Mouse (Mus musculus) T-helper 2 cell (primary cell): ENCODE measurements at regions not wholly inside any gene's neighbourhood (a gene's known extent, or its start where the extent isn't known, plus 50 kb on each side); places are given as distances from the start of the nearest gene placed in this dataset.

Source experiments
- in situ Hi-C: fragments of 300-600 bp; cut with MboI, MseI; formaldehyde crosslinking; loops from one replicate; pipeline ENCODE4 v1.15.1; 2025; ENCODE audit warnings: high pct_unique_total_duplicates

- in situ Hi-C loops, result no loop called here
Measured at GRCm38 (mm10) chrX:92981141-92981540, 305.1 kb upstream of the Arx start.

GRCm38 (mm10) chrX:93002236-93002976 lies 283.8 kb upstream of the Arx start:
- in situ Hi-C loops, result no loop called here

GRCm38 (mm10) chrX:93006681-93007080 lies 279.6 kb upstream of the Arx start:
- in situ Hi-C loops, result no loop called here

GRCm38 (mm10) chrX:93011578-93011977 lies 274.7 kb upstream of the Arx start:
- in situ Hi-C loops, result no loop called here

GRCm38 (mm10) chrX:93016391-93016790 lies 269.9 kb upstream of the Arx start:
- in situ Hi-C loops, result no loop called here

- in situ Hi-C loops, result no loop called here
Measured at GRCm38 (mm10) chrX:93041096-93041495, 245.1 kb upstream of the Arx start.

- in situ Hi-C loops, result no loop called here
Measured at GRCm38 (mm10) chrX:93042736-93043135, 243.5 kb upstream of the Arx start.

GRCm38 (mm10) chrX:93048967-93049754 lies 237.1 kb upstream of the Arx start:
- in situ Hi-C loops, result loop anchor here (5.0 kb wide), 1 partner anchor 383 kb away; no protein-coding TSS in a partner anchor

GRCm38 (mm10) chrX:93049755-93050143 lies 236.5 kb upstream of the Arx start:
- in situ Hi-C loops, result loop anchor here (5.0 kb wide), 1 partner anchor 383 kb away; no protein-coding TSS in a partner anchor

GRCm38 (mm10) chrX:93059533-93059932 lies 226.7 kb upstream of the Arx start:
- in situ Hi-C loops, result no loop called here

- in situ Hi-C loops, result no loop called here
Measured at GRCm38 (mm10) chrX:93068884-93069283, 217.4 kb upstream of the Arx start.

- in situ Hi-C loops, result no loop called here
Measured at GRCm38 (mm10) chrX:93069569-93070289, 216.5 kb upstream of the Arx start.

GRCm38 (mm10) chrX:93070290-93070611 lies 216.0 kb upstream of the Arx start:
- in situ Hi-C loops, result no loop called here

- in situ Hi-C loops, result no loop called here
Measured at GRCm38 (mm10) chrX:93088976-93089375, 197.3 kb upstream of the Arx start.

- in situ Hi-C loops, result no loop called here
Measured at GRCm38 (mm10) chrX:93097551-93097950, 188.7 kb upstream of the Arx start.

GRCm38 (mm10) chrX:93107930-93108567 lies 178.2 kb upstream of the Arx start:
- in situ Hi-C loops, result no loop called here

- in situ Hi-C loops, result loop anchor here (5.0 kb wide), 1 partner anchor 1068 kb away; no protein-coding TSS in a partner anchor
Measured at GRCm38 (mm10) chrX:93154367-93154766, 131.9 kb upstream of the Arx start.

- in situ Hi-C loops, result no loop called here
Measured at GRCm38 (mm10) chrX:93159105-93159504, 127.1 kb upstream of the Arx start.

GRCm38 (mm10) chrX:93160956-93161355 lies 125.3 kb upstream of the Arx start:
- in situ Hi-C loops, result no loop called here
